Mouse (Mus musculus) cerebellum, adult 2 months (tissue): ENCODE measurements around the gene Cep97.

Experiments used
- CTCF ChIP-seq: fragments of 200-500 bp; IDR thresholded peaks from 2 replicates; pipeline ENCODE4 v1.5.1; 2011; ENCODE audit warnings: low read depth, mild to moderate bottlenecking, control low read depth, low read length, moderate library complexity, borderline replicate concordance; ENCODE audit not compliant: insufficient read depth
- POLR2A ChIP-seq: fragments of 200-500 bp; IDR thresholded peaks from 2 replicates; pipeline ENCODE4 v1.6.1; 2011; ENCODE audit warnings: low read length, control low read depth, borderline replicate concordance; ENCODE audit not compliant: insufficient read depth

- TF ChIP-seq POLR2A (no peak), CTCF (no peak)
These were observed 44.1 kb downstream of the Cep97 start for GRCm38 (mm10) chr16:55890346-55891136.
